Mouse (Mus musculus): ENCODE measurements at regions not wholly inside any gene's neighbourhood (a gene's known extent, or its start where the extent isn't known, plus 50 kb on each side); places are given as distances from the start of the nearest gene placed in this dataset.

DNA sequence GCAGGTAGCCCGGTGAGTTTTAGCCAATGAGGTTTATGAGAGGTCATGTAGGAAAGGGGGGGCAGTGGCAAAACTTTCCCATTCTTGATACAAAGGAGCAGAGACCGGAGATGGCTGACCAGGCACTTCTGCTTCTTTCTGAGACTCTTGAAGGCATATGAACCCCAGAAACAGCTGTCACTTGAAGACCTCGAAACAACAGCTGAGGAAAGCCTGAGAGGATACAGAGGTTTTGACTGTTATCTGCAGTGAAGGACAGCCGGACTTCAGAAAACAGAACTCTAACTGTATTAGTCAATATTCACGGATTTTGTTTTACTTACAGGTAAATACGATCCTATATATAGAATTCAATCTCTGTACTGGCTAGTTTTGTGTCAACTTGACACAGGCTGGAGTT, 50.0 kb upstream of the Tiparp start:
- Histone ChIP-seq H3K4me2 (ENCODE audit: low read depth, low read length, poor library complexity, severe bottlenecking) (no peak overlapping the region), H3K9me3 (ENCODE audit: low read length) (no peaks in the 10 kb centered on the region), H3K27me3 (ENCODE audit: insufficient read depth, low read length) (no peaks in the 10 kb centered on the region), H3K4me3 (ENCODE audit: low read depth, low read length) (no peak overlapping the region), H3K36me3 (ENCODE audit: insufficient read depth, low read length) (no peaks in the 10 kb centered on the region), H3K4me1 (ENCODE audit: insufficient read depth, low read length) (no peaks in the 10 kb centered on the region; the same call in 1 of the 2 replicates), H3K27ac (ENCODE audit: low read depth, low read length) (no peak overlapping the region), H3K9ac (replicated peaks; ENCODE audit: low read length, poor library complexity, severe bottlenecking) (no peak overlapping the region)
- no peak for DNase-seq (ENCODE audit: low spot score)
- no peak for TF ChIP-seq CTCF (IDR thresholded peaks at IDR 0.05)
- WGBS: 90% methylated on average over 6 of the region's 6 CpGs
- ATAC-seq (ENCODE audit: low FRiP score): no peak

DNA sequence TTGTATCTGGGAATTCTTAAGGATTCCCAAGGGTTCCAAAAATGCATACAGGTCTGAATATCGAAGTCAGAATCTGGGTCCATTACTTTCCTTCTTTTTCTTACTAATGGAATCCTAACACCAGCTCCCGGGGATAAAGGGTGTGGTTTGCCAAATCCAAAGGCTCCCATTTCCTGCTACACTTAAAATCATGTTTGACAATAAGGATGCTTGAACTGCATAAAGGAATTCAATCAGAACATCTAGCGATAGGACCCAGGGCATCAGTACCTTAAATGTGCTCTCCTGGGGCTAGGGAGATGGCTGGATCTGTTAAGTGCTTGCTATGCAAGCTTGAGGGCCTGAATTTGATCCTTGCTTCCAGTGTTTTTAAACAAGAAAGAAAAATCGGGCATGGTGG, 51.1 kb upstream of the Tiparp start:
- WGBS: 73% methylated on average over 4 of the region's 4 CpGs
- TF ChIP-seq CTCF (IDR thresholded peaks at IDR 0.05): no peak
- no peaks in the 10 kb centered on the region for H3K9me3 ChIP-seq (ENCODE audit: low read length)

DNA sequence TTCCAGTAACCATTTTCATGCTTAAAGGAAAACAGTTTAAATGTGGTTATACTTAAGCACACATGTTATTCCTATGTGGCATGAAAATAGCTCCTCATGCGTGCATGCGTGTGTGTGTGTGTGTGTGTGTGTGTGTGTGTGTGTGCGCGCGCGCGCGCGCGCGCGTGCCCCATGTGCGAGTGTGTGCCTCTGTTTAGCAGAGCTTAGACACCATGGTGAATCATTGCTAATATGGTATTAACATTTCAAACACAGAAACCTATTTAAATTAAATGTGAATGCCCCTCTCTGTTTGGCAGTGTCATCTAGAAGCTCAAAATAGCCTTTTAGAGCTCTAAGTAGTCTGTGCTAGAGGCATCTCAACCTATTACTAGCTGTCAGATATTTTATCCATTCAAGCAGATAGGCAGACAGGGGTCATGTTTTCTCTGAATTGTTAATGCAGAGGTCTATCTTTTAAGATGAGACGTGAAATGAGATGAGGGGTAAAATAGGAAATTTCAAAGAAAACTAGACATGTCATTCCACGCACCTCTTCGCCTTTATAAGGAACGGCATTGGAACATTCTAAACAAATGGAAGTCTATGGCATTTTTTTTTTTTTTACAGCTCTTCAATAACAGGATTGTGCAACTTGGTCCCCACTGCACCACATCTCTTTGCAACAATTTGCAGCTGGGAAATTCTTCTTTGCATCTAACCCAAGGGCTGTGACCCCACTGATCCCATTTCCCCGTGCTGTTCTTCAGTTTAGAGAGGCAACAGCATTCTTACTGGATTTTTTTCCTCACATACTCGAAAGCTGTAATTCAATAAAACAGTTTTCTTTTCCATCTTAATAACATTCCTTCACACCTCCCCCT, 51.9 kb upstream of the Tiparp start:
- Histone ChIP-seq H3K27ac (ENCODE audit: low read depth, low read length) (no peak overlapping the region), H3K9ac (replicated peaks; ENCODE audit: low read length, poor library complexity, severe bottlenecking) (no peak overlapping the region), H3K27me3 (ENCODE audit: insufficient read depth, low read length) (no peaks in the 10 kb centered on the region), H3K4me1 (ENCODE audit: insufficient read depth, low read length) (no peaks in the 10 kb centered on the region; the same call in 1 of the 2 replicates), H3K9me3 (ENCODE audit: low read length) (no peaks in the 10 kb centered on the region), H3K4me3 (ENCODE audit: low read depth, low read length) (no peak overlapping the region), H3K4me2 (ENCODE audit: low read depth, low read length, poor library complexity, severe bottlenecking) (no peak overlapping the region), H3K36me3 (ENCODE audit: insufficient read depth, low read length) (no peaks in the 10 kb centered on the region)
- DNase-seq (ENCODE audit: low spot score): no peak
- ATAC-seq (ENCODE audit: low FRiP score): no peak
- 75% methylated on average over 19 of the region's 19 CpGs for WGBS
- TF ChIP-seq CTCF (IDR thresholded peaks at IDR 0.05): no peak

More for the DNA sequence above, 51.1 kb upstream of the Tiparp start:
- no peaks in the 10 kb centered on the region for H3K27me3 ChIP-seq (ENCODE audit: insufficient read depth, low read length)
- ATAC-seq (ENCODE audit: low FRiP score) (no peak), DNase-seq (ENCODE audit: low spot score) (no peak)
- H3K9ac ChIP-seq (replicated peaks; ENCODE audit: low read length, poor library complexity, severe bottlenecking): no peak overlapping the region
- H3K4me3 ChIP-seq (ENCODE audit: low read depth, low read length): no peak overlapping the region
- no peak overlapping the region for H3K4me2 ChIP-seq (ENCODE audit: low read depth, low read length, poor library complexity, severe bottlenecking)
- no peak overlapping the region for H3K27ac ChIP-seq (ENCODE audit: low read depth, low read length)
- no peaks in the 10 kb centered on the region for H3K36me3 ChIP-seq (ENCODE audit: insufficient read depth, low read length)
- H3K4me1 ChIP-seq (ENCODE audit: insufficient read depth, low read length): no peaks in the 10 kb centered on the region; the same call in 1 of the 2 replicates

DNA sequence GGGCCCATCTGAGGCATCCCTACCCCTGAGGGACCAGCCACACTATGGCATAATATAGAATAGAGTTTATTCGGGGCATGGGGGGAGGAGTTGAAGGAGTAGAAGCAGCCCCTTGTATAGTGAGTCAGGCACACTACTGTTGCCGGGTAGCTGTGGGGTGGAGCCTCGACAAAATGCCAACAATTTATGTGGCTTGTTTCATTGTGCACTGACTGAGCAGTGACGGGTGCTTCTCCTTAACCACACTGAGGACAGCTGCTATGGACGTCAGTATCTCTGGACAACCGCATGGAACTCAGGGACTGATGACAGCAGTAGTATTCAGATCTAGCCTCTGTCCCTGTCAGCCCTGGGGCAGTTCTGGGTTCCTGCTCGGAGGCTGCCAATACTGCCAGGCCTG, 53.6 kb upstream of the Tiparp start:
- H3K36me3 ChIP-seq (ENCODE audit: insufficient read depth, low read length): no peaks in the 10 kb centered on the region
- no peak overlapping the region for H3K27ac ChIP-seq (ENCODE audit: low read depth, low read length)
- H3K4me2 ChIP-seq (ENCODE audit: low read depth, low read length, poor library complexity, severe bottlenecking): no peak overlapping the region
- H3K4me1 ChIP-seq (ENCODE audit: insufficient read depth, low read length): no peaks in the 10 kb centered on the region; the same call in 1 of the 2 replicates
- DNase-seq (ENCODE audit: low spot score) (peak; percentile 42), ATAC-seq (ENCODE audit: low FRiP score) (0 out of 2 replicates have a peak, but pooled peaks have one; percentile 34)
- H3K9ac ChIP-seq (replicated peaks; ENCODE audit: low read length, poor library complexity, severe bottlenecking): no peak overlapping the region
- H3K27me3 ChIP-seq (ENCODE audit: insufficient read depth, low read length): no peaks in the 10 kb centered on the region
- TF ChIP-seq CTCF (IDR thresholded peaks at IDR 0.05): no peak
- no peak overlapping the region for H3K4me3 ChIP-seq (ENCODE audit: low read depth, low read length)
- 55% methylated on average over 7 of the region's 7 CpGs for WGBS
- no peaks in the 10 kb centered on the region for H3K9me3 ChIP-seq (ENCODE audit: low read length)

DNA sequence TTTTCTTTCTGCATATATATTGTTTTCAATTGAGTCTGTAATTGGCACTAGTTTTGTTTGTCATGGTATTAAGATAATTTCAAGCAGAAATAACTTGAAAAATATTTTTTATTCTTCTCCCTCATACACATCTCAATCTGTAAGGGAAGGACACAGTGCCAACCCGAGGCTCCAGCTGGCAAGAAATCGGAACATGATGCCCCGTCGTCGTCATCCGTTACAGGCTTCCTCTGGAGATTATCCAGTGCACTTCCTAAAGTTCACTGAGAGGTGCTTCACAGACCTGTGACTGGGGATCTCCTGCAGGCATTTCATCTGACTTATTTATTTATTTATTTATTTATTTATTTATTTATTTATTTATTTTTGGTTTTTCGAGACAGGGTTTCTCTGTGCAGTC, 56.4 kb upstream of the Tiparp start:
- Histone ChIP-seq H3K4me1 (ENCODE audit: insufficient read depth, low read length) (no peaks in the 10 kb centered on the region; the same call in 1 of the 2 replicates), H3K36me3 (ENCODE audit: insufficient read depth, low read length) (no peaks in the 10 kb centered on the region), H3K4me3 (ENCODE audit: low read depth, low read length) (no peak overlapping the region), H3K9me3 (ENCODE audit: low read length) (no peaks in the 10 kb centered on the region), H3K27me3 (ENCODE audit: insufficient read depth, low read length) (no peaks in the 10 kb centered on the region), H3K9ac (replicated peaks; ENCODE audit: low read length, poor library complexity, severe bottlenecking) (no peak overlapping the region), H3K27ac (ENCODE audit: low read depth, low read length) (no peak overlapping the region), H3K4me2 (ENCODE audit: low read depth, low read length, poor library complexity, severe bottlenecking) (no peak overlapping the region)
- ATAC-seq (ENCODE audit: low FRiP score) (no peak), DNase-seq (ENCODE audit: low spot score) (no peak)
- 92% methylated on average over 7 of the region's 7 CpGs for WGBS
- TF ChIP-seq CTCF (IDR thresholded peaks at IDR 0.05): no peak

DNA sequence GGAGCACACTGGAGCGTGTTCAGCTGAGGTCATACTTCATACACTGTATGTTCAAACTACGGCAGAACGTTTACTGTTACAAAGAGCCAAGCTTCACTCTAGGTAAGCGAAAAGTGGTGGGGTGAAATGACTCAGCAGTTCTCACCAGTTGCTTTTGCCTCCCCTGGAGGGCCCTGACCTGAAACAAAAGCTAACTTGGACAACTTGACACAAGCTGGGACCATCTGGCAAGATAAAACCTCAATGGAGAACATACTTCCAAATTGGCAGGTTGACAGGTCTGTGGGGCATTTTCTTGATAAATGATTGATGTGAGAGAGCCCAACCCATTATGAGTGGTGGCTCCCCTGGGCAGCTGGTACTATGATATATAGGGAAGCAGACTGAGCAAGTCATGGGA, 59.0 kb upstream of the Tiparp start:
- DNase-seq (ENCODE audit: low spot score): no peak
- Histone ChIP-seq H3K4me1 (ENCODE audit: insufficient read depth, low read length) (no peaks in the 10 kb centered on the region), H3K27ac (ENCODE audit: low read depth, low read length) (no peak overlapping the region), H3K36me3 (ENCODE audit: insufficient read depth, low read length) (no peaks in the 10 kb centered on the region), H3K9me3 (ENCODE audit: low read length) (no peaks in the 10 kb centered on the region), H3K27me3 (ENCODE audit: insufficient read depth, low read length) (no peaks in the 10 kb centered on the region), H3K4me2 (ENCODE audit: low read depth, low read length, poor library complexity, severe bottlenecking) (no peak overlapping the region), H3K9ac (replicated peaks; ENCODE audit: low read length, poor library complexity, severe bottlenecking) (no peak overlapping the region), H3K4me3 (ENCODE audit: low read depth, low read length) (no peak overlapping the region)
- no peak for TF ChIP-seq CTCF (IDR thresholded peaks at IDR 0.05)
- 87% methylated on average over 4 of the region's 4 CpGs for WGBS
- no peak for ATAC-seq (ENCODE audit: low FRiP score)
